Mouse (Mus musculus): ENCODE measurements around the gene Appl1. TPM values are rescaled to one million over a fixed set of nuclear protein-coding genes. Genes with fewer than 3 reads are reported as not detected.

The Appl1 gene
- polyA plus RNA-seq (2015; fragmentation: Nextera tagmentation; extraction: Ambion mirVana), result 56.1 and 61.3 TPM in 2 replicates

- H3K9ac ChIP-seq (ENCODE audit: low read depth, low read length), result peak within 1 kb of the TSS; percentile 96
- 44% methylated on average over 10 of the region's 10 CpGs for WGBS
These were observed at the start of gene Appl1 for GRCm38 (mm10) chr14:26971106-26971789. Gene Appl1, minus strand, starts transcription at chr14:26971232.

GRCm38 (mm10) chr14:27019850-27020249, 48.8 kb upstream of the Appl1 start:
- no peak overlapping the region for H3K4me2 ChIP-seq (ENCODE audit: low read length)
- no peak for ATAC-seq
- WGBS, result 88% methylated on average over 14 of the region's 14 CpGs
- no peaks in the 10 kb centered on the region for H3K9me3 ChIP-seq (replicated peaks; ENCODE audit: control insufficient read depth, low read length, poor library complexity, severe bottlenecking)
- H3K4me3 ChIP-seq (ENCODE audit: low read depth, low read length), result no peak overlapping the region
- H3K27ac ChIP-seq (ENCODE audit: low read length), result no peak overlapping the region
- H3K9ac ChIP-seq (ENCODE audit: low read depth, low read length), result no peak overlapping the region
- H3K27me3 ChIP-seq (ENCODE audit: control insufficient read depth, insufficient read depth, low read depth, low read length), result no peaks in the 10 kb centered on the region
- no peaks in the 10 kb centered on the region for H3K36me3 ChIP-seq (ENCODE audit: control insufficient read depth, insufficient read depth, low read length)
- H3K4me1 ChIP-seq (ENCODE audit: control insufficient read depth, insufficient read depth, low read length), result no peaks in the 10 kb centered on the region

More at GRCm38 (mm10) chr14:26971106-26971789, at the start of gene Appl1:
- H3K4me3 ChIP-seq (ENCODE audit: low read depth, low read length), result peak within 1 kb of the TSS; percentile 96
- H3K4me1 ChIP-seq (ENCODE audit: control insufficient read depth, insufficient read depth, low read length), result peaks cover 20% of the 10 kb centered on the region
- H3K9me3 ChIP-seq (replicated peaks; ENCODE audit: control insufficient read depth, low read length, poor library complexity, severe bottlenecking), result no peaks in the 10 kb centered on the region
- no peak for ATAC-seq
- H3K36me3 ChIP-seq (ENCODE audit: control insufficient read depth, insufficient read depth, low read length), result no peaks in the 10 kb centered on the region
- peak within 1 kb of the TSS; percentile 60 for H3K4me2 ChIP-seq (ENCODE audit: low read length)
- H3K27me3 ChIP-seq (ENCODE audit: control insufficient read depth, insufficient read depth, low read depth, low read length), result no peaks in the 10 kb centered on the region
- H3K27ac ChIP-seq (ENCODE audit: low read length), result peak within 1 kb of the TSS; percentile 96

- 95% methylated on average over 2 of the region's 2 CpGs for WGBS
- no peaks in the 10 kb centered on the region for H3K27me3 ChIP-seq (ENCODE audit: control insufficient read depth, insufficient read depth, low read depth, low read length)
- no peak for ATAC-seq
These were observed 46.9 kb upstream of the Appl1 start for GRCm38 (mm10) chr14:27017936-27018335.

GRCm38 (mm10) chr14:27013658-27014057, 42.6 kb upstream of the Appl1 start:
- Histone ChIP-seq H3K4me3 (ENCODE audit: low read depth, low read length) (no peak overlapping the region), H3K4me2 (ENCODE audit: low read length) (no peak overlapping the region), H3K4me1 (ENCODE audit: control insufficient read depth, insufficient read depth, low read length) (no peaks in the 10 kb centered on the region), H3K36me3 (ENCODE audit: control insufficient read depth, insufficient read depth, low read length) (no peaks in the 10 kb centered on the region), H3K27ac (ENCODE audit: low read length) (no peak overlapping the region), H3K9ac (ENCODE audit: low read depth, low read length) (no peak overlapping the region), H3K27me3 (ENCODE audit: control insufficient read depth, insufficient read depth, low read depth, low read length) (no peaks in the 10 kb centered on the region), H3K9me3 (replicated peaks; ENCODE audit: control insufficient read depth, low read length, poor library complexity, severe bottlenecking) (no peaks in the 10 kb centered on the region)
- ATAC-seq, result no peak
- WGBS, result 84% methylated on average over 4 of the region's 4 CpGs

More at GRCm38 (mm10) chr14:27017936-27018335, 46.9 kb upstream of the Appl1 start:
- no peak overlapping the region for H3K27ac ChIP-seq (ENCODE audit: low read length)
- no peaks in the 10 kb centered on the region for H3K9me3 ChIP-seq (replicated peaks; ENCODE audit: control insufficient read depth, low read length, poor library complexity, severe bottlenecking)
- H3K4me3 ChIP-seq (ENCODE audit: low read depth, low read length), result no peak overlapping the region
- H3K36me3 ChIP-seq (ENCODE audit: control insufficient read depth, insufficient read depth, low read length), result no peaks in the 10 kb centered on the region
- H3K9ac ChIP-seq (ENCODE audit: low read depth, low read length), result no peak overlapping the region
- no peaks in the 10 kb centered on the region for H3K4me1 ChIP-seq (ENCODE audit: control insufficient read depth, insufficient read depth, low read length)
- H3K4me2 ChIP-seq (ENCODE audit: low read length), result no peak overlapping the region

GRCm38 (mm10) chr14:27011561-27011960, 40.5 kb upstream of the Appl1 start:
- Histone ChIP-seq H3K27me3 (ENCODE audit: control insufficient read depth, insufficient read depth, low read depth, low read length) (no peaks in the 10 kb centered on the region), H3K4me1 (ENCODE audit: control insufficient read depth, insufficient read depth, low read length) (no peaks in the 10 kb centered on the region), H3K9ac (ENCODE audit: low read depth, low read length) (no peak overlapping the region), H3K27ac (ENCODE audit: low read length) (no peak overlapping the region), H3K36me3 (ENCODE audit: control insufficient read depth, insufficient read depth, low read length) (no peaks in the 10 kb centered on the region), H3K9me3 (replicated peaks; ENCODE audit: control insufficient read depth, low read length, poor library complexity, severe bottlenecking) (no peaks in the 10 kb centered on the region), H3K4me3 (ENCODE audit: low read depth, low read length) (no peak overlapping the region), H3K4me2 (ENCODE audit: low read length) (no peak overlapping the region)
- WGBS, result 90% methylated on average over 5 of the region's 5 CpGs
- ATAC-seq, result no peak

GRCm38 (mm10) chr14:27005937-27006336, 34.9 kb upstream of the Appl1 start:
- Histone ChIP-seq H3K36me3 (ENCODE audit: control insufficient read depth, insufficient read depth, low read length) (no peaks in the 10 kb centered on the region), H3K4me3 (ENCODE audit: low read depth, low read length) (no peak overlapping the region), H3K27ac (ENCODE audit: low read length) (no peak overlapping the region), H3K9ac (ENCODE audit: low read depth, low read length) (no peak overlapping the region), H3K4me2 (ENCODE audit: low read length) (no peak overlapping the region), H3K4me1 (ENCODE audit: control insufficient read depth, insufficient read depth, low read length) (no peaks in the 10 kb centered on the region), H3K9me3 (replicated peaks; ENCODE audit: control insufficient read depth, low read length, poor library complexity, severe bottlenecking) (no peaks in the 10 kb centered on the region), H3K27me3 (ENCODE audit: control insufficient read depth, insufficient read depth, low read depth, low read length) (no peaks in the 10 kb centered on the region)
- ATAC-seq, result no peak
- 8% methylated on average over 6 of the region's 6 CpGs for WGBS

- no peak overlapping the region for H3K9ac ChIP-seq (ENCODE audit: low read depth, low read length)
- H3K36me3 ChIP-seq (ENCODE audit: control insufficient read depth, insufficient read depth, low read length), result no peaks in the 10 kb centered on the region
These were observed 33.9 kb upstream of the Appl1 start for GRCm38 (mm10) chr14:27004906-27005305.

GRCm38 (mm10) chr14:27000386-27000785, 29.4 kb upstream of the Appl1 start:
- WGBS, result 3% methylated on average over 11 of the region's 11 CpGs
- H3K4me3 ChIP-seq (ENCODE audit: low read depth, low read length), result no peak overlapping the region
- no peak overlapping the region for H3K9ac ChIP-seq (ENCODE audit: low read depth, low read length)
- no peaks in the 10 kb centered on the region for H3K27me3 ChIP-seq (ENCODE audit: control insufficient read depth, insufficient read depth, low read depth, low read length)
- no peaks in the 10 kb centered on the region for H3K4me1 ChIP-seq (ENCODE audit: control insufficient read depth, insufficient read depth, low read length)
- no peak overlapping the region for H3K4me2 ChIP-seq (ENCODE audit: low read length)
- no peaks in the 10 kb centered on the region for H3K36me3 ChIP-seq (ENCODE audit: control insufficient read depth, insufficient read depth, low read length)
- H3K9me3 ChIP-seq (replicated peaks; ENCODE audit: control insufficient read depth, low read length, poor library complexity, severe bottlenecking), result no peaks in the 10 kb centered on the region
- no peak for ATAC-seq
- H3K27ac ChIP-seq (ENCODE audit: low read length), result no peak overlapping the region

More at GRCm38 (mm10) chr14:27004906-27005305, 33.9 kb upstream of the Appl1 start:
- H3K9me3 ChIP-seq (replicated peaks; ENCODE audit: control insufficient read depth, low read length, poor library complexity, severe bottlenecking), result no peaks in the 10 kb centered on the region
- no peak overlapping the region for H3K27ac ChIP-seq (ENCODE audit: low read length)
- H3K4me2 ChIP-seq (ENCODE audit: low read length), result no peak overlapping the region
- ATAC-seq, result no peak
- 73% methylated on average over 7 of the region's 7 CpGs for WGBS
- H3K27me3 ChIP-seq (ENCODE audit: control insufficient read depth, insufficient read depth, low read depth, low read length), result no peaks in the 10 kb centered on the region
- H3K4me1 ChIP-seq (ENCODE audit: control insufficient read depth, insufficient read depth, low read length), result no peaks in the 10 kb centered on the region
- no peak overlapping the region for H3K4me3 ChIP-seq (ENCODE audit: low read depth, low read length)

GRCm38 (mm10) chr14:26996257-26996656, 25.2 kb upstream of the Appl1 start:
- H3K4me1 ChIP-seq (ENCODE audit: control insufficient read depth, insufficient read depth, low read length), result peaks cover 3% of the 10 kb centered on the region; the same call in 1 of the 2 replicates
- no peaks in the 10 kb centered on the region for H3K9me3 ChIP-seq (replicated peaks; ENCODE audit: control insufficient read depth, low read length, poor library complexity, severe bottlenecking)
- no peak overlapping the region for H3K9ac ChIP-seq (ENCODE audit: low read depth, low read length)
- H3K4me3 ChIP-seq (ENCODE audit: low read depth, low read length), result no peak overlapping the region
- H3K27me3 ChIP-seq (ENCODE audit: control insufficient read depth, insufficient read depth, low read depth, low read length), result no peaks in the 10 kb centered on the region
- no peaks in the 10 kb centered on the region for H3K36me3 ChIP-seq (ENCODE audit: control insufficient read depth, insufficient read depth, low read length)
- no peak overlapping the region for H3K27ac ChIP-seq (ENCODE audit: low read length)
- no peak for ATAC-seq
- no peak overlapping the region for H3K4me2 ChIP-seq (ENCODE audit: low read length)

All from midbrain, embryonic 16.5 days (tissue).